Mouse (Mus musculus): ENCODE measurements around the gene Cbwd1. TPM values are rescaled to one million over a fixed set of nuclear protein-coding genes. Genes with fewer than 3 reads are reported as not detected.
A peak's percentile ranks its signal among the peaks of the same experiment; 100 is the strongest.
"Not testable (repeated sequence)": the region's sequence is repeated elsewhere in the genome, so short reads cannot be mapped to it uniquely, and the experiment has no call there.

Gene Cbwd1
- polyA plus RNA-seq, 1 experiment from 2014 or later: 27.6 TPM

- Histone ChIP-seq H3K4me1 (replicated peaks) (no peaks in the 10 kb centered on the region), H3K27ac (no peak overlapping the region), H3K36me3 (no peaks in the 10 kb centered on the region), H3K9ac (replicated peaks) (no peak overlapping the region), H3K9me3 (no peaks in the 10 kb centered on the region), H3K4me2 (no peak overlapping the region), H3K27me3 (peaks cover 23% of the 10 kb centered on the region), H3K4me3 (replicated peaks) (no peak overlapping the region)
- 77% methylated on average over 3 of the region's 3 CpGs for WGBS
- no peak for ATAC-seq (ENCODE audit: insufficient number of reproducible peaks, insufficient read depth, low FRiP score, low TSS enrichment, low read depth)
These were observed 74.5 kb downstream of the Cbwd1 start for GRCm38 (mm10) chr19:24886888-24887287.

DNA sequence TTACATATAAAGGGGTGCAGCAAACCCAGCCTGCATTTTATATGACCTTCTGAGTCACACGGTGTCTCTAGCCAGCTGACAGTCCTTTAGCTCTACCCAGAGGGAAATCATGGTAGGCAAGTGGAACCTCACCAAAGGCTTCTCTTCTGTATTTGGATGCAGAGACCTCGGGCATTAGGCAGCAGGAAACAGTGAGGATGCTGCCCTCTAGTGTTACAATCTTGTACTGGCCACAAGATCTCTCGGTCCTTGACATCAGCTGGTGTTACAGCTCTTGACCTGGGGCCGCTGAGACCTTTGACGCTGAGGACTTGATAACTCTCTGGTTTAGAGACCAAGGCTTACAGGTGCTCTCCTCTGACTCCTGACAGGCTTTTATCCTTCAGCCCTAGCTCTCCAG lies 75.9 kb downstream of the Cbwd1 start:
- Histone ChIP-seq H3K4me3 (replicated peaks) (no peak overlapping the region), H3K9me3 (no peaks in the 10 kb centered on the region), H3K36me3 (no peaks in the 10 kb centered on the region), H3K4me1 (replicated peaks) (no peaks in the 10 kb centered on the region), H3K4me2 (no peak overlapping the region), H3K9ac (replicated peaks) (no peak overlapping the region), H3K27ac (no peak overlapping the region), H3K27me3 (peaks cover 20% of the 10 kb centered on the region)
- ATAC-seq (ENCODE audit: insufficient number of reproducible peaks, insufficient read depth, low FRiP score, low TSS enrichment, low read depth): no peak; the same call in 1 of the 2 replicates
- 14% methylated on average over 5 of the region's 5 CpGs for whole genome bisulfite sequencing

GRCm38 (mm10) chr19:24881237-24881636 lies 80.2 kb downstream of the Cbwd1 start:
- H3K27ac ChIP-seq: no peak overlapping the region
- ATAC-seq (ENCODE audit: insufficient number of reproducible peaks, insufficient read depth, low FRiP score, low TSS enrichment, low read depth): no peak
- H3K4me3 ChIP-seq (replicated peaks): no peak overlapping the region
- no peaks in the 10 kb centered on the region for H3K36me3 ChIP-seq
- 0 out of 2 replicates have a peak, but pooled peaks cover 3% of the 10 kb centered on the region for H3K9me3 ChIP-seq
- H3K4me1 ChIP-seq (replicated peaks): no peaks in the 10 kb centered on the region
- H3K9ac ChIP-seq (replicated peaks): no peak overlapping the region
- no peak overlapping the region for H3K4me2 ChIP-seq
- 68% methylated on average over 4 of the region's 4 CpGs for WGBS
- H3K27me3 ChIP-seq: peaks cover 4% of the 10 kb centered on the region; the same call in 1 of the 2 replicates

- ATAC-seq (ENCODE audit: insufficient number of reproducible peaks, insufficient read depth, low FRiP score, low TSS enrichment, low read depth); H3K9me3 ChIP-seq; H3K4me2 ChIP-seq; H3K4me1 ChIP-seq (replicated peaks); H3K4me3 ChIP-seq (replicated peaks); H3K9ac ChIP-seq (replicated peaks); H3K27ac ChIP-seq; H3K36me3 ChIP-seq: not testable (repeated sequence)
- WGBS: 68% methylated on average over 23 of the region's 26 CpGs
- H3K27me3 ChIP-seq: 0 out of 2 replicates have a peak, but pooled peaks cover 13% of the 10 kb centered on the region
These were observed 86.1 kb downstream of the Cbwd1 start, which contains the start of gene Gm10053 for GRCm38 (mm10) chr19:24875129-24875870. Gm10053 (plus strand) TSS chr19:24875686.

GRCm38 (mm10) chr19:24873873-24874272 lies 87.5 kb downstream of the Cbwd1 start:
- 67% methylated on average over 2 of the region's 2 CpGs for WGBS
- Histone ChIP-seq H3K4me2 (no peak overlapping the region), H3K4me3 (replicated peaks) (no peak overlapping the region), H3K27me3 (0 out of 2 replicates have a peak, but pooled peaks cover 13% of the 10 kb centered on the region), H3K9ac (replicated peaks) (no peak overlapping the region), H3K4me1 (replicated peaks) (peaks cover 5% of the 10 kb centered on the region; the same call in 1 of the 2 replicates), H3K36me3 (no peaks in the 10 kb centered on the region), H3K9me3 (0 out of 2 replicates have a peak, but pooled peaks cover 3% of the 10 kb centered on the region), H3K27ac (no peak overlapping the region)
- ATAC-seq (ENCODE audit: insufficient number of reproducible peaks, insufficient read depth, low FRiP score, low TSS enrichment, low read depth): no peak

DNA sequence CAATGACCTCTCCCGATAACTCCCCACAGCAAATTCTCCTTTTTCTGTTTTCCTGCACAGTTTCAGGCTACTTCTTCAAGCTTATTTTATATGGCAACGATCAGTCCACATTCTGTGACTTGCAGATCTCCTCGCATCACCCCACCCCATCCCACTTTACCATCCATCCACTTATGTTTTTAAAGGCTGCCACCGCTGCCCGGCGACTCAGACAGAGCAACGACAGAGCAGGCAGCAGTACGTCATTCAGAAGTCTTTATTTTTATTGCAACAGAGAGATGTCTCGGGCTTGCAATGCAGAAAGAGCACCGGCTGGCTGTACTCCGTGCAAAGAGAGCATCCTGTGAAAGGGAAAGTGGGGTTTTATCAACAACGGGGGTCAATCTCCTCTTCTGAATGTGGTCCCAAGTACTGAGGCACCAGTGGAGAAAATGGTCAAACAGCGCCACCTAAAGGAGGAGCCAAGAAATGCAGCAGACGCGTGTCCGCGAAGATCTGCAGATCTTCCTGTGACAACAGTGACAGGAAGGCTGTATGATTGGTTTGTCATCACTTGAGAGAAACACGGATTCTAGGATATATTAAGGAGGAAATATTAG lies 90.3 kb downstream of the Cbwd1 start:
- no peak overlapping the region for H3K27ac ChIP-seq
- H3K4me1 ChIP-seq (replicated peaks): peaks cover 10% of the 10 kb centered on the region; the same call in 1 of the 2 replicates
- 18% methylated on average over 18 of the region's 18 CpGs for WGBS
- ATAC-seq (ENCODE audit: insufficient number of reproducible peaks, insufficient read depth, low FRiP score, low TSS enrichment, low read depth): peak; percentile 20; the same call in 1 of the 2 replicates
- no peak overlapping the region; the same call in 1 of the 2 replicates for H3K9ac ChIP-seq (replicated peaks)
- H3K4me3 ChIP-seq (replicated peaks): peak overlapping the region; percentile 36
- H3K9me3 ChIP-seq: no peaks in the 10 kb centered on the region
- H3K27me3 ChIP-seq: 0 out of 2 replicates have a peak, but pooled peaks cover 13% of the 10 kb centered on the region
- H3K36me3 ChIP-seq: no peaks in the 10 kb centered on the region
- peak overlapping the region; percentile 58 for H3K4me2 ChIP-seq

Small RNAs within 50 kb of the gene (microRNA-seq; reads per million reads assigned to microRNA genes)
- not detected for gene Mir3084-1

Other genes with a start within 250 kb of the Cbwd1 start
- 2.4 and 2.6 TPM in 2 replicates for gene Pgm5, start 99.8 kb downstream of the Cbwd1 start, polyA plus RNA-seq (2016; fragmentation: Nextera tagmentation; extraction: Ambion mirVana)
- gene Gm10053, start 85.9 kb downstream of the Cbwd1 start, polyA plus RNA-seq (2016; fragmentation: Nextera tagmentation; extraction: Ambion mirVana): 218 and 220 TPM in 2 replicates
- gene Foxd4, start 60.4 kb downstream of the Cbwd1 start, polyA plus RNA-seq (2016; fragmentation: Nextera tagmentation; extraction: Ambion mirVana): not detected in 2 replicates
- gene Dock8, start 37.9 kb upstream of the Cbwd1 start, polyA plus RNA-seq (2016; fragmentation: Nextera tagmentation; extraction: Ambion mirVana): 2.7 and 3.5 TPM in 2 replicates